Mouse (Mus musculus) bone marrow macrophage, adult 2 months (primary cell): ENCODE measurements around the gene Pld6. TPM values are rescaled to one million over a fixed set of nuclear protein-coding genes. Genes with fewer than 3 reads are reported as not detected.

Experiments used
- H3K27ac ChIP-seq: 2 replicates; pipeline ENCODE4 v1.5.1; 2012; ENCODE audit warnings: low read depth, low read length; ENCODE audit not compliant: insufficient read depth
- H3K4me1 ChIP-seq: 2 replicates; pipeline ENCODE4 v1.6.1; 2012; ENCODE audit warnings: low read length; ENCODE audit not compliant: control insufficient read depth, insufficient read depth
- H3K4me3 ChIP-seq: 2 replicates; pipeline ENCODE4 v1.5.1; 2012; ENCODE audit warnings: mild to moderate bottlenecking, low read length, moderate library complexity; ENCODE audit not compliant: insufficient read depth
- CTCF ChIP-seq: IDR thresholded peaks from 2 replicates; pipeline ENCODE4 v1.5.1; 2012; ENCODE audit warnings: low read depth, mild to moderate bottlenecking, low read length, moderate library complexity
- POLR2A ChIP-seq: IDR thresholded peaks from 2 replicates; pipeline ENCODE4 v1.6.1; 2012; ENCODE audit warnings: mild to moderate bottlenecking, low read depth, low read length, borderline replicate concordance
- polyA plus RNA-seq: library from polyadenylated mRNA; stranded (reverse); fragments of >200 nt; gene quantifications from 2 replicates; pipeline ENCODE4 v1.2.4, GENCODE M21; 2012; ENCODE audit not compliant: missing spikeins, insufficient read depth, insufficient read length

The Pld6 gene
- polyA plus RNA-seq, 1 experiment: not detected

GRCm38 (mm10) chr11:59734335-59734734 is 53.1 kb downstream of the Pld6 start:
- Histone ChIP-seq H3K27ac (no peak overlapping the region), H3K4me3 (no peak overlapping the region), H3K4me1 (peaks cover 9% of the 10 kb centered on the region)
- TF ChIP-seq CTCF: no peak
- TF ChIP-seq POLR2A: no peak

Other genes with a start within 250 kb of the Pld6 start
- gene Nlrp3, start 246.1 kb downstream of the Pld6 start, polyA plus RNA-seq: 50.6 and 52.3 TPM in 2 replicates
- not detected in 2 replicates for gene Olfr222, start 211.4 kb downstream of the Pld6 start, polyA plus RNA-seq
- not detected in 2 replicates for gene Olfr223, start 194.4 kb downstream of the Pld6 start, polyA plus RNA-seq
- gene Mprip, start 126.3 kb downstream of the Pld6 start, polyA plus RNA-seq: 52.4 and 55.9 TPM in 2 replicates
- gene Flcn, start 22.4 kb upstream of the Pld6 start, polyA plus RNA-seq: 71.7 and 76.6 TPM in 2 replicates
- 11.8 and 14.7 TPM in 2 replicates for gene Nt5m, start 51.8 kb upstream of the Pld6 start, polyA plus RNA-seq
- gene Cops3, start 52.2 kb upstream of the Pld6 start, polyA plus RNA-seq: 43.1 and 44.0 TPM in 2 replicates
- gene Med9, start 160.6 kb upstream of the Pld6 start, polyA plus RNA-seq: 15.9 and 18.4 TPM in 2 replicates
- not detected in 2 replicates for gene Rasd1, start 177.3 kb upstream of the Pld6 start, polyA plus RNA-seq